Mouse (Mus musculus) kidney, postnatal 0 days (tissue): Measurements from ENCODE around the gene Orai1. TPM values are rescaled to one million over a fixed set of nuclear protein-coding genes. Genes with fewer than 3 reads are reported as not detected.

ENCODE experiments used
- ATAC-seq: fragments of 200-750 bp; cut with Nextera tagmentation; replicated peaks from 2 replicates; pipeline ENCODE4 v1.8.0; 2017; ENCODE audit warnings: low read depth, moderate number of reproducible peaks, moderate TSS enrichment, moderate library complexity; ENCODE audit not compliant: low FRiP score
- DNase-seq: peaks from one replicate; pipeline ENCODE4 v3.0.0-alpha.2; 2016; ENCODE audit warnings: low spot score
- H3K27ac ChIP-seq: fragments of 300-500 bp; sonication (generic); 2 replicates; pipeline ENCODE4 v1.5.1; 2014; ENCODE audit warnings: mild to moderate bottlenecking
- H3K27me3 ChIP-seq: fragments of 300-500 bp; sonication (generic); 2 replicates; pipeline ENCODE4 v1.6.1; 2014; ENCODE audit warnings: low read length, mixed read lengths; ENCODE audit not compliant: insufficient read depth
- H3K36me3 ChIP-seq: fragments of 300-500 bp; sonication (generic); 2 replicates; pipeline ENCODE4 v1.6.1; 2014; ENCODE audit warnings: low read length, mixed read lengths; ENCODE audit not compliant: insufficient read depth
- H3K4me1 ChIP-seq: fragments of 300-500 bp; sonication (generic); replicated peaks from 2 replicates; pipeline ENCODE4 v1.6.1; 2014; ENCODE audit warnings: antibody characterized with exemption, low read length, mixed read lengths; ENCODE audit not compliant: insufficient read depth
- H3K4me2 ChIP-seq: fragments of 300-500 bp; sonication (generic); 2 replicates; pipeline ENCODE4 v1.6.1; 2014; ENCODE audit warnings: mild to moderate bottlenecking, low read length, moderate library complexity, mixed read lengths
- H3K4me3 ChIP-seq: fragments of 300-500 bp; sonication (generic); replicated peaks from 2 replicates; pipeline ENCODE4 v1.5.1; 2014; ENCODE audit warnings: low read depth, low read length
- H3K9ac ChIP-seq: fragments of 300-500 bp; sonication (generic); 2 replicates; pipeline ENCODE4 v1.6.1; 2014; ENCODE audit warnings: low read depth, low read length
- H3K9me3 ChIP-seq: fragments of 300-500 bp; sonication (generic); replicated peaks from 2 replicates; pipeline ENCODE4 v1.6.1; 2016; ENCODE audit warnings: low read length, inconsistent platforms, mixed read lengths
- CTCF ChIP-seq: IDR thresholded peaks from 2 replicates; pipeline ENCODE4 v1.5.1; 2016; ENCODE audit warnings: antibody characterized with exemption, low read depth, mild to moderate bottlenecking, moderate library complexity
- WGBS: fragments of 180-500 bp; shearing (Covaris S2); extraction: QIAGEN DNeasy Blood & Tissue Kit; methylation state at CpG from one replicate; pipeline ENCODE4 v1.1.7; 2014; 5-methylcytosine and 5-hydroxymethylcytosine counted together
- polyA plus RNA-seq: library from polyadenylated mRNA; unstranded; fragments of >200 nt; fragmentation: Nextera tagmentation; extraction: Ambion mirVana; gene quantifications from 2 replicates; pipeline ENCODE4 v1.2.1, GENCODE M21; 2015

The Orai1 gene
- polyA plus RNA-seq, 1 experiment from 2014 or later: 23.4 TPM

GRCm38 (mm10) chr5:122989001-122989525, 25.8 kb upstream of the Orai1 start:
- Histone ChIP-seq H3K9ac (peak overlapping the region; percentile 86), H3K27me3 (no peaks in the 10 kb centered on the region), H3K27ac (peak overlapping the region; percentile 94), H3K4me3 (peak overlapping the region; percentile 76), H3K4me1 (peaks cover 27% of the 10 kb centered on the region), H3K36me3 (no peaks in the 10 kb centered on the region), H3K4me2 (peak overlapping the region; percentile 93), H3K9me3 (no peaks in the 10 kb centered on the region)
- peak; percentile 80 for DNase-seq
- ATAC-seq: peak; percentile 47; the same call in 1 of the 2 replicates
- under 1% methylated on average over 34 of the region's 39 CpGs for WGBS
- TF ChIP-seq CTCF: no peak

DNA sequence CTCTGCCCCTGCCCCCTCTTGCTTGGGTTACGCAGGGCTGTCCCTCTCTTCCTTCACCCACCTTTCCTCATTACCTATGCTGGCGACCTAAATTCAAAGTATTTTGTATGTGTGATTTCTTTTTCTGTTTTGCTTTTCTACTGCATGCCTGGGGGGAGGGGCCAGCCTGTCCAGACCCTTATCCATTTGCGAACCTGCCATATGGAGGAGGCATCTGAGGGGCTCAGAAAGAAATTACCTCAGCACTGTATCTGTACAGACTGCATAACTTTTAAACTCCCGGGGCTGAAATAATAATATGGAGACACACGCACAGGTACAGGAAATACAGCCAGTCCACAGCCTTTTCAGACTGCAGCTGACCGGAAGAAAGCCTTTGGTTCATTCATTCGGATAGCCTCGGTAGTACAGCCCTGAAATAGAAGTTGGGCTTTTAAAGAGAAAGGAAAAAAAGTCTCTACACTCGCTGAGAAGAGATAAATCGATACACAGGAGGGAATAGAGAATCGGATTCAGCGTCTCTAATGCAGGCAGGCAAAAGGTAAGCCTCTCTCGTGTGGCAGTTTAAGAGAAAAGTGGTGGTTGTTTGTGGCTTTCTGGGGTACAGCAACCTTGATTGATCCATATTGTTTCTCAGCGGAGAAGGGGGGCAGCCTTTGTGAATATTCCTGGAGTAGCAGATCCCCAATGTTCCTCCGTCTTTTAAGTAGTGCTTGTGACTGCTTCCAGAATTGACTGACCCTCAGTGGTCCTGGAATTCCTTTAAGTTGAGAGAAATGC, 25.1 kb upstream of the Orai1 start, which contains the start of gene Kdm2b:
Gene Kdm2b, minus strand, starts transcription at position 273 of the 780 bp plus-strand sequence.
- Histone ChIP-seq H3K9me3 (no peaks in the 10 kb centered on the region), H3K27ac (peak within 1 kb of the TSS; percentile 94), H3K27me3 (no peaks in the 10 kb centered on the region), H3K4me3 (peak within 1 kb of the TSS; percentile 76), H3K4me2 (peak within 1 kb of the TSS; percentile 93), H3K4me1 (peaks cover 27% of the 10 kb centered on the region), H3K9ac (peak within 1 kb of the TSS; percentile 86), H3K36me3 (no peaks in the 10 kb centered on the region)
- 0 out of 2 replicates have a peak, but pooled peaks have one; percentile 15 for ATAC-seq
- TF ChIP-seq CTCF: no peak
- 5% methylated on average over 15 of the region's 15 CpGs for WGBS
- DNase-seq: peak; percentile 66

DNA sequence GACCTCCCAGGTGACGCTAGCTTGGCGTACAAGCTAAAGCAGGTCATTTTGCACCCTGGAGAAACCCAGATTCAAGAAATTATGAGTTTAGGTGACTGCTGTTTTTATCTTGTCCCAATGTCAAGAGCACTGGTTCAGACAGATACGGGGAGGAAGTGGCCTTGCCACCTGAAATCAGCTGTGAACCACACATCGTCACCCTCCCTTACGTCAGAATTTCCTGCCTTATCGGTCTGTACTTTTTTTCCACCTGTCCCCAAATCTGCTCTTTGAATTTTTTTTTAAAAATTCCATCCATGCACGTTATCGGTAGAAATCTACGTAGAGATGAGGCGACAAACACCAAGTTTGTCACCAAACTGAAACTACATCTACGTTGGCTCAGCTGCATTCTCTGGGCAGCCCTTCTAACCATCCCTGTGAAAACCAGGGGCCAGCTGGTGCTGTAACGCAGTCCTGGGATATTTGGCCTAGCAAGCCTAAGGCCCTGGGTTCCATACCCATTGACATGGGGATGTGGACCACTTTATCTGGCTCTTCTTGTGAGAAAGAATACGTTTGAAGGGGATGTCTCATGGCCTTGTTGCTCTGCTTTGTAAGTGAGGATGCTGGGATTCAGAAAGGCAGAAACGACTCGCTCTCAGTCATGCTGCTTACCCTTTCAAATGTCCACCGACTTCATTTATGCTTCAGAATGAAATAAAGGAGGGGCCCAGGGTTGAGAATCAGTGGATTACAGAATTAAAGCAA, 24.3 kb upstream of the Orai1 start:
- 30% methylated on average over 16 of the region's 16 CpGs for WGBS
- ATAC-seq: no peak
- H3K27me3 ChIP-seq: no peaks in the 10 kb centered on the region
- peak overlapping the region; percentile 29; the same call in 1 of the 2 replicates for H3K9ac ChIP-seq
- peak overlapping the region; percentile 93 for H3K4me2 ChIP-seq
- peak overlapping the region; percentile 76 for H3K4me3 ChIP-seq
- no peak overlapping the region for H3K27ac ChIP-seq
- TF ChIP-seq CTCF: no peak
- no peaks in the 10 kb centered on the region for H3K9me3 ChIP-seq
- no peaks in the 10 kb centered on the region for H3K36me3 ChIP-seq
- peaks cover 27% of the 10 kb centered on the region for H3K4me1 ChIP-seq
- DNase-seq: no peak

- no peaks in the 10 kb centered on the region for H3K9me3 ChIP-seq
- H3K9ac ChIP-seq: peak overlapping the region; percentile 29; the same call in 1 of the 2 replicates
- H3K4me1 ChIP-seq: peaks cover 27% of the 10 kb centered on the region
- H3K36me3 ChIP-seq: no peaks in the 10 kb centered on the region
- TF ChIP-seq CTCF: no peak
- ATAC-seq (no peak), DNase-seq (no peak)
- H3K27ac ChIP-seq: no peak overlapping the region
- H3K27me3 ChIP-seq: no peaks in the 10 kb centered on the region
- H3K4me3 ChIP-seq: no peak overlapping the region
- whole genome bisulfite sequencing: 42% methylated on average over 5 of the region's 5 CpGs
- H3K4me2 ChIP-seq: peak overlapping the region; percentile 93
Observed at GRCm38 (mm10) chr5:122991350-122992004, 23.4 kb upstream of the Orai1 start.

DNA sequence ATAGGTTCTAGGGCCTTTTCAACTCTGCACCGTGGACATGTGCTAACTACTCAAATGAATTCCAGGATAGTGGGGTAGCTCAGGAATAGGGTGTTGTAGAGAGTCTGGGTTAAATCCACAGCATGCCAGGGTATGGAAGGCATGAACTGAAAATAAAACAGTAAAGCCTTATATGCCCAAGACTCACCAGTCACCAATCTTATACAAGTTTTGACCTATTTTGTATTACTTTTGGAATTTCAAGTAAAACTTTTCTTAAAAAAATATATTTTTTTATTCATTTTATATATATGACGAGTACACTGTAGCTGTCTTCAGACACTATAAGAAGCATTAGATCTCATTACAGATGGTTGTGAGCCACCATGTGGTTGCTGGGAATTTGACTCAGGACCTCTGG, 21.1 kb upstream of the Orai1 start:
- ATAC-seq (no peak), DNase-seq (no peak)
- no peaks in the 10 kb centered on the region for H3K27me3 ChIP-seq
- H3K4me1 ChIP-seq: peaks cover 16% of the 10 kb centered on the region
- no peak overlapping the region for H3K9ac ChIP-seq
- WGBS: 41% methylated on average over 2 of the region's 2 CpGs
- 0 out of 2 replicates have a peak, but pooled peaks cover 3% of the 10 kb centered on the region for H3K36me3 ChIP-seq
- H3K9me3 ChIP-seq: no peaks in the 10 kb centered on the region
- TF ChIP-seq CTCF: 0 out of 2 replicates have a peak, but pooled peaks have one; percentile 26
- H3K27ac ChIP-seq: no peak overlapping the region
- H3K4me3 ChIP-seq: no peak overlapping the region
- peak overlapping the region; percentile 32; the same call in 1 of the 2 replicates for H3K4me2 ChIP-seq
